Mouse (Mus musculus): ENCODE results near the gene Rfk.

GRCm38 (mm10) chr19:17428561-17428914, 34.7 kb downstream of the Rfk start:
- TF ChIP-seq EP300 (IDR thresholded peaks at IDR 0.05; ENCODE audit: insufficient read depth, low read depth, low read length) (no peak), CTCF (IDR thresholded peaks at IDR 0.05) (no peak)

Data from heart, adult 2 months (tissue).